Mouse (Mus musculus) kidney, embryonic 15.5 days (tissue): ENCODE data around the gene Ramp1. TPM values are rescaled to one million over a fixed set of nuclear protein-coding genes. Genes with fewer than 3 reads are reported as not detected.
A peak's percentile ranks its signal among the peaks of the same experiment; 100 is the strongest.

Source experiments
- ATAC-seq: fragments of 200-750 bp; cut with Nextera tagmentation; replicated peaks from 2 replicates; pipeline ENCODE4 v1.8.0; 2017; ENCODE audit warnings: moderate TSS enrichment; ENCODE audit not compliant: low FRiP score
- H3K27ac ChIP-seq: fragments of 300-500 bp; sonication (generic); 2 replicates; pipeline ENCODE4 v1.5.1; 2015; ENCODE audit warnings: mild to moderate bottlenecking, inconsistent platforms
- H3K27me3 ChIP-seq: fragments of 300-500 bp; sonication (generic); 2 replicates; pipeline ENCODE4 v1.6.1; 2015; ENCODE audit warnings: inconsistent platforms
- H3K36me3 ChIP-seq: fragments of 300-500 bp; sonication (generic); 2 replicates; pipeline ENCODE4 v1.6.1; 2015; ENCODE audit warnings: inconsistent platforms
- H3K4me1 ChIP-seq: fragments of 300-500 bp; sonication (generic); 2 replicates; pipeline ENCODE4 v1.6.1; 2015; ENCODE audit warnings: inconsistent platforms
- H3K4me2 ChIP-seq: fragments of 300-500 bp; sonication (generic); 2 replicates; pipeline ENCODE4 v1.6.1; 2015; ENCODE audit warnings: moderate library complexity, mild to moderate bottlenecking, inconsistent platforms
- H3K4me3 ChIP-seq: fragments of 300-500 bp; sonication (generic); replicated peaks from 2 replicates; pipeline ENCODE4 v1.5.1; 2015; ENCODE audit warnings: mild to moderate bottlenecking, inconsistent platforms
- H3K9ac ChIP-seq: fragments of 300-500 bp; sonication (generic); 2 replicates; pipeline ENCODE4 v1.6.1; 2015; ENCODE audit warnings: mild to moderate bottlenecking, inconsistent platforms
- H3K9me3 ChIP-seq: fragments of 300-500 bp; sonication (generic); replicated peaks from 2 replicates; pipeline ENCODE4 v1.6.1; 2016; ENCODE audit warnings: inconsistent platforms
- WGBS: fragments of 180-500 bp; shearing (Covaris S2); methylation state at CpG from one replicate; pipeline ENCODE4 v1.1.7; 2015; ENCODE audit warnings: mixed read lengths; 5-methylcytosine and 5-hydroxymethylcytosine counted together
- polyA plus RNA-seq: library from polyadenylated mRNA; unstranded; fragments of >200 nt; fragmentation: Nextera tagmentation; extraction: Ambion mirVana; gene quantifications from 2 replicates; pipeline ENCODE4 v1.2.1, GENCODE M21; 2015

The Ramp1 gene
- polyA plus RNA-seq, 1 experiment from 2014 or later, result 2.4 TPM

DNA sequence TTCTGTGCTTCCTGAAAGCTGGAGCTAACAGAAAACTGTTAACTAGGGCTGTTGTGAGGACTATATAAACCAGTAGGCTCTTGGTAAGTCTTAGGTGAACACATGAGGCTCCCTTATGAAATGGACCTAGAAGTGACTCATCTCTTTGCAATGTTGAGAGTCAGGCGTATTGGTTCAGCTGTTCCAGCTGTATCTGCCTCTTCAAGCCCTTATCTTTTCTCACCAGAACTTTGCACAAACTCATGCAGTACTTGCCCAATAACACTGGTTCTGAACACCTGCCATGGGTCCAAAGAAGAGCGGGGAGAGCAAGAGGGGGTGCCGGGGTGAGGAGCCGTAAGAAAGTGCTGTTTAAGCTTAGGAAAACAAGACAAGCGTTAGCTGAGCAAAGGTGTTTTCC, 68.6 kb downstream of the Ramp1 start:
- H3K9ac ChIP-seq, result no peak overlapping the region
- ATAC-seq, result no peak
- H3K36me3 ChIP-seq, result no peaks in the 10 kb centered on the region
- H3K27me3 ChIP-seq, result no peaks in the 10 kb centered on the region
- H3K9me3 ChIP-seq, result no peaks in the 10 kb centered on the region
- H3K4me1 ChIP-seq, result peaks cover 23% of the 10 kb centered on the region
- no peak overlapping the region for H3K4me2 ChIP-seq
- no peak overlapping the region for H3K27ac ChIP-seq
- no peak overlapping the region for H3K4me3 ChIP-seq
- 92% methylated on average over 5 of the region's 5 CpGs for WGBS

DNA sequence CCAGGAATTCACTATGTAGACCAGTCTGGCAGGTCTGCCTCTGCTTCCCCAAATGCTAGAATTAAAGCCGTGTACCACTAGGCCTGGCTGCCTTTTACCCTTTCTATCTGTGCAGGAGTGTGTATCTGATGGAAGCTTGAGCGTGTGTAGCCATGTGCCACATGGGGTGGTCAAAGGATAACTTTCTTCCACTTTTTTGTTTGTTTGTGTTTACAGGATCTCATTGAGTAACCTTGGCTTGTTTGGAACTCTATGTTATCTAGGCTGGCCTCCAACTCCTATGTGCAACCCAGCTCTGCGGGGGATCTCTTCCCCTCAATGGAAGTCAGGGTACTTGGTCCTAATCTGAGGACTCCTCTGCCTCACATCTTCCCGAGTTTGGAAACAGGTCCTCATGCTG, 69.3 kb downstream of the Ramp1 start:
- Histone ChIP-seq H3K27me3 (no peaks in the 10 kb centered on the region), H3K9me3 (no peaks in the 10 kb centered on the region), H3K36me3 (no peaks in the 10 kb centered on the region), H3K9ac (no peak overlapping the region), H3K4me2 (peak overlapping the region; percentile 74), H3K4me1 (peaks cover 23% of the 10 kb centered on the region), H3K27ac (no peak overlapping the region), H3K4me3 (peak overlapping the region; percentile 99; the same call in 1 of the 2 replicates)
- ATAC-seq, result no peak
- WGBS, result 49% methylated on average over 4 of the region's 4 CpGs

- no peaks in the 10 kb centered on the region for H3K9me3 ChIP-seq
- peaks cover 23% of the 10 kb centered on the region for H3K4me1 ChIP-seq
- H3K4me3 ChIP-seq, result peak within 1 kb of the TSS; percentile 99
- H3K36me3 ChIP-seq, result peaks cover 8% of the 10 kb centered on the region
- peak; percentile 99 for ATAC-seq
- no peaks in the 10 kb centered on the region for H3K27me3 ChIP-seq
- peak within 1 kb of the TSS; percentile 92 for H3K27ac ChIP-seq
- H3K9ac ChIP-seq, result peak within 1 kb of the TSS; percentile 99
- under 1% methylated on average over 43 of the region's 43 CpGs for whole genome bisulfite sequencing
- H3K4me2 ChIP-seq, result peak within 1 kb of the TSS; percentile 74
These were observed 70.2 kb downstream of the Ramp1 start, which contains the start of gene Ube2f for GRCm38 (mm10) chr1:91249564-91250414. Gene Ube2f (plus strand): TSS chr1:91250304.

GRCm38 (mm10) chr1:91250415-91251147, 71.0 kb downstream of the Ramp1 start:
- H3K27ac ChIP-seq, result peak overlapping the region; percentile 91
- peak overlapping the region; percentile 99 for H3K4me3 ChIP-seq
- H3K36me3 ChIP-seq, result peaks cover 12% of the 10 kb centered on the region
- H3K4me1 ChIP-seq, result peaks cover 23% of the 10 kb centered on the region
- no peaks in the 10 kb centered on the region for H3K27me3 ChIP-seq
- peak; percentile 59 for ATAC-seq
- H3K9me3 ChIP-seq, result no peaks in the 10 kb centered on the region
- peak overlapping the region; percentile 99 for H3K9ac ChIP-seq
- WGBS, result under 1% methylated on average over 70 of the region's 70 CpGs
- H3K4me2 ChIP-seq, result peak overlapping the region; percentile 74

GRCm38 (mm10) chr1:91251148-91251650, 71.6 kb downstream of the Ramp1 start:
- peak overlapping the region; percentile 99 for H3K9ac ChIP-seq
- no peaks in the 10 kb centered on the region for H3K27me3 ChIP-seq
- H3K27ac ChIP-seq, result no peak overlapping the region
- H3K4me1 ChIP-seq, result peaks cover 23% of the 10 kb centered on the region
- ATAC-seq, result no peak
- H3K4me2 ChIP-seq, result peak overlapping the region; percentile 74
- H3K4me3 ChIP-seq, result peak overlapping the region; percentile 99
- 42% methylated on average over 5 of the region's 5 CpGs for WGBS
- no peaks in the 10 kb centered on the region for H3K9me3 ChIP-seq
- H3K36me3 ChIP-seq, result peaks cover 12% of the 10 kb centered on the region

DNA sequence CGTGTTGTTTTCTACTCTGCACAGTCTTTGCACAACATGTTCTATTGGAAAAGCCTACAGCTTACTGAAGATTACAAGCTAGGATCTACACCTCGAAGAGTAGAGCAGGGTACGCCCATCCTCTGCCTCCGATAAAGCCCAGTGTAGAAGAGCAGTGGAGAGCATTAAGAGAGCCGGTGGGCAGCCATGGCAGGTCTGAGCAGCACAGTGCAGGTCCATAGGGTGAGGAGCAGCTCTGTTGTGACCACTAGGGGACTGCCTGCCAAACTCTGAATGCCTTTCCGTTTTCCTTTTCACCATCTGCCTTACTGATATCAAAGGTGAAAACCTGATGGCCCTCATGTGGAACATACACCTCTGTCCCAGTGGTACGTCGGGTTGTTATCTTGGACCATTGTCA, 72.3 kb downstream of the Ramp1 start:
- Histone ChIP-seq H3K4me2 (peak overlapping the region; percentile 74), H3K27ac (no peak overlapping the region), H3K4me1 (peaks cover 23% of the 10 kb centered on the region), H3K36me3 (peaks cover 12% of the 10 kb centered on the region), H3K9me3 (no peaks in the 10 kb centered on the region), H3K27me3 (no peaks in the 10 kb centered on the region), H3K9ac (no peak overlapping the region), H3K4me3 (peak overlapping the region; percentile 99)
- 59% methylated on average over 8 of the region's 8 CpGs for WGBS
- no peak; the same call in 1 of the 2 replicates for ATAC-seq

DNA sequence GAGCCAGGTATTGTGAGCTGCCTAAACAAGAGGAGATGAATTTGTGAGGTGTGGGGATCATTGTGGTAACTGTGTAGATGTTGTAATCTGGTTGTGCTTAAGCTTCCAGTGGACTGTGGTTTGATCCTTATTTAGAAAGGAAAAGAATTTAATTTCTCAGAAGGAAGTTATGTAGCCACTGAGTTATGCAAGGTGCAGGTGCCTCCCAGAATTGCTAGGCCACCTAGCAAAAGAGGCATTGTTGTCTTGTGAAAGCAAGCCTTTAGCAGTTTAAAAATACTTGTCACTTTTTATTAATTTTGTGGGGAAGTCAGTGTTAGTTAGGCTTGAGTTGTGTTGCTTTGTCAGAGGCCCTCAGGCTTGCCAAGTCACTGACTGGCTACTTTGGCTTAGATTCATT, 78.3 kb downstream of the Ramp1 start:
- Histone ChIP-seq H3K4me1 (no peaks in the 10 kb centered on the region), H3K9me3 (no peaks in the 10 kb centered on the region), H3K4me3 (no peak overlapping the region), H3K9ac (no peak overlapping the region), H3K27me3 (no peaks in the 10 kb centered on the region), H3K4me2 (no peak overlapping the region), H3K27ac (no peak overlapping the region), H3K36me3 (peaks cover 12% of the 10 kb centered on the region)
- ATAC-seq, result no peak

DNA sequence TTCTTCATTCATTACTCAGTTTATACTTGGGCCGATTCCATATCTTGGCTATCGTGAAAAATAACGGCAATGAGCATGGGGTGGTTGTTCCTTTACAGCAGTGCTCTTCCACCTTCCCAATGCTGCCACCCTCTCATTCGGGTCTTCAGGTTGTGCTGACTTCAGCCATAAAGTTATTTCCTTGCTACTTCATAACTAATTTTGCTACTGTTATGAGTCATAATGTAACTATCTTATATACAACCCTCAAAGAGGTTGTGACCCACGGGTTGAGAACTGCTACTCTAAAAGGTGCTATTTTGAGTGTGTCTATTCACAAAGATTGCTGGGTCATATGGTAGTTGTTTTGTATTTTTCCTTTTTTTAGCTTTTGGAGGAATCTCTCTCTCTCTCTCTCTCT, 80.2 kb downstream of the Ramp1 start:
- WGBS, result 90% methylated on average over 5 of the region's 5 CpGs

DNA sequence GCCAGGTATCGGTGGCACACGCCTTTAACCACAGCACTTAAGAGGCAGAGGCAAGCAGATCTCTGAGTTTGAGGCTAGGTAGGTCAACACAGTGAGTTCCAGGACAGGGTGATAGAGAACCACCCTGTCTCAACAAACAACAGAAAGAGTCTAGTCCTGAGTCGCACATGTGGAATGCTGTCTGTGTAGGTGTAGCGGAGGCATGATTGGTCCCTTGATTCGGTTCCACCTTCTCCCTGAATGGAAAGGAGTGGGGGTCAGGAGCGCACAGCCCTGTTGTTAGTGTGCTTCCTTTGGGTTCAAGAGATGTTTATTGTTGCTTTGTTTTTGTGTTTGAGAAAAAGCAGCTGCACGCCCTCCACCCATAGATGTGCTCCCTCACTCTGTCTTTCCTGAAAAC, 82.9 kb downstream of the Ramp1 start:
- no peak for ATAC-seq
- Histone ChIP-seq H3K27me3 (no peaks in the 10 kb centered on the region), H3K4me1 (no peaks in the 10 kb centered on the region), H3K9me3 (no peaks in the 10 kb centered on the region), H3K27ac (no peak overlapping the region), H3K4me2 (no peak overlapping the region), H3K36me3 (peaks cover 20% of the 10 kb centered on the region), H3K9ac (no peak overlapping the region), H3K4me3 (no peak overlapping the region)
- WGBS, result 91% methylated on average over 7 of the region's 7 CpGs

More for the DNA sequence above, 80.2 kb downstream of the Ramp1 start:
- no peak overlapping the region for H3K4me2 ChIP-seq
- H3K36me3 ChIP-seq, result peaks cover 4% of the 10 kb centered on the region; the same call in 1 of the 2 replicates
- H3K27me3 ChIP-seq, result no peaks in the 10 kb centered on the region
- no peak for ATAC-seq
- H3K27ac ChIP-seq, result no peak overlapping the region
- no peak overlapping the region for H3K9ac ChIP-seq
- no peak overlapping the region for H3K4me3 ChIP-seq
- H3K9me3 ChIP-seq, result no peaks in the 10 kb centered on the region
- no peaks in the 10 kb centered on the region for H3K4me1 ChIP-seq

- H3K27ac ChIP-seq, result no peak overlapping the region
- no peak for ATAC-seq
- H3K4me2 ChIP-seq, result no peak overlapping the region
- no peaks in the 10 kb centered on the region for H3K27me3 ChIP-seq
- H3K9ac ChIP-seq, result no peak overlapping the region
- H3K4me3 ChIP-seq, result no peak overlapping the region
- WGBS, result 80% methylated on average over 2 of the region's 2 CpGs
- H3K36me3 ChIP-seq, result peaks cover 45% of the 10 kb centered on the region
- H3K4me1 ChIP-seq, result no peaks in the 10 kb centered on the region
- no peaks in the 10 kb centered on the region for H3K9me3 ChIP-seq
These were observed 92.6 kb downstream of the Ramp1 start for GRCm38 (mm10) chr1:91272260-91272659.
